Mouse (Mus musculus) frontal cortex, postnatal 10 days (tissue): Measurements from ENCODE around the gene Slfn9.
A peak's percentile ranks its signal among the peaks of the same experiment; 100 is the strongest.
"Not testable (repeated sequence)": the region's sequence is repeated elsewhere in the genome, so short reads cannot be mapped to it uniquely, and the experiment has no call there.

Source experiments
- DNase-seq, 2 experiments: peaks; one replicate each; pipeline ENCODE4 v3.0.0; 2022; ENCODE audit warnings: low spot score in 2 of 2, mixed read lengths in 1 of 2

Gene Slfn9

DNA sequence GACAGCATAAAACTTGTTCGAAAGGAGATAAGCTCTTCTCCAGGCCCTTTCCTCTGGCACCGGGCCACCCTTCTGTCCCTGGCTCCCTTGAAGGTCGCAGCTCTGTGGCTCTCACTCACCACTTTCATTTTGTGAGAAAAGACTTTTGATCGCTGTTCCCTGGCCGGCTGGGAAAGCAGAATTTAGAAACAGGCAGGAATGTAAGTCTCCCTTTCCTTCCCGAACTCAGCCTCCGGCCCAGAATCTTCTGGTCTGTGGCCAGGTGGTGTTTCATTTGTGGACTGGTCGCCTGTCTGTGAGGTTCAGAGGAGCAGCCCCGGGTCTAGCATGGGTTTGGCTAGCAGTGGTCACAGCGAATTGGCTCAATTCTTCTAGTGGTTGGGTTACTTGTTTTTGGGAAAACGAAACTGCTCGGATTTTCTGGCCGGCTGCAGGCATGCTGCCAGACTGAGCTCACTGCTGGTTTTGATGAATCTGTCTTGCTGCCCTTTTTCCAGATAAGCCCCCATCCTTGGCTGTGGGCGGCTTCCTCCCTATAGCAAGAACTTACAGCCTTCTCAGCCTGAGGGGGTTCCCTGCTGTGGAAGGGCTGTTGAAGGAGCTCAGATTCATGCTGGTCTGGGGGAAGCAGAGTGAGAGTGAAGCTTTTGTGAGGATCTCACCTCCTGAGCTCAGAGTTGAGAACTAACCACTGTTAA is at the start of gene Slfn9:
Gene Slfn9, minus strand, starts transcription at position 362 of the 698 bp plus-strand sequence.
- peak in 1 of 2 experiments; percentile 17 for DNase-seq

DNA sequence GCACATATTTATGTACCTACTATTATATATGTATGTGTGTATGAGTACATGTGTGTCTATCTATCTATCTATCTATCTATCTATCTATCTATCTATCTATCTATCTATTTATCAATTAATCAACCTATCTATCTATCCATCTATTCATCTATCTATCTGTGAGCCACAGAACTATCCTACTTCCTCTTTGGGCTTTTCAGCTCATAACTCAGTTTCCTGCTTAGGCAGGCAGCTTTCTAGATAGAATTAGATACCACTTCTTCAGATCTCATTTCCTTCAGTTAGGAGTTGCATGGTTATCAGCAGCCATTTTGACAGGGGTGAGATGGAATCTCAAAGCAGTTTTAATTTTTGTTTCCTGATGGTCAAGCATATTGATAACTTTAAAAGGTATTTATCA is 49.4 kb upstream of the Slfn9 start:
- DNase-seq: no peak

DNA sequence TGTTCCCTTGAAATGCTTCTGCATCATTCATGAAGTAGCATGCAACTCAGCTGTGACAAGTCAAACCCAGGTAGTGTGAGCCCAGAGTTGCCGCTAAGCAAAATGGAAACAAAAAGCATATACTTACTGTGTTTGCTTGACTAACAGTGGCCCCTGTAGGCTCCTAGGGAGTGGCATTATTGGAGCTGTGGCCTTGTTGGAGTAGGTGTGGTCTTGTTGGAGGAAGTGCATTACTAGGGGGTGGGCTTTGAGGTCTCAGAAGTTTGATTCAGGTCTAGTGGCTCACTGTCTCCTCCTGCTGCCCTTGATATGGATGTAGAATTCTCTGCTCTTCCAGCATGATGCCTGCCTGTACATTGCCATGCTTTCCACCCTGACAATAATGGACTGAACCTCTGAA is 48.7 kb upstream of the Slfn9 start:
- no peak for DNase-seq

DNA sequence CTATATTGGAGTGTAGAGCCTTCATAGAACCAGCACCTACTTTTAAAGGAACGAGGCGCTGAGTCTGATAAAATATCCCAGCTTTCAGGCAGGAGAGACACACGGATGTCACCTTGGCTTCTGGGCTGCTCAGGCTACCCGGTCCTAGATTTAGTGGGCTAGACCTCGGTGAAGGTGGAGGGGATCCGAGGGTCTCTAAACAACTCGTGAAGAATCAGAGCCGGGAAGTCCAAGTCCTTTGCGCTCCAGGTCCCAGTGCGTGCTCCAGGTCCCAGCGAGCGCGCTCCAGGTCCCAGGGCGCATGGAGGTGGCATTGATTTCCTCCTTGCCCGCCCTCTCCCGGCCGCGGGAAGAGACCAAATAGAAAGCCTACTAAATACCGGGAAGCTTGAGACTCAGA is 48.2 kb upstream of the Slfn9 start:
- DNase-seq: no peak

DNA sequence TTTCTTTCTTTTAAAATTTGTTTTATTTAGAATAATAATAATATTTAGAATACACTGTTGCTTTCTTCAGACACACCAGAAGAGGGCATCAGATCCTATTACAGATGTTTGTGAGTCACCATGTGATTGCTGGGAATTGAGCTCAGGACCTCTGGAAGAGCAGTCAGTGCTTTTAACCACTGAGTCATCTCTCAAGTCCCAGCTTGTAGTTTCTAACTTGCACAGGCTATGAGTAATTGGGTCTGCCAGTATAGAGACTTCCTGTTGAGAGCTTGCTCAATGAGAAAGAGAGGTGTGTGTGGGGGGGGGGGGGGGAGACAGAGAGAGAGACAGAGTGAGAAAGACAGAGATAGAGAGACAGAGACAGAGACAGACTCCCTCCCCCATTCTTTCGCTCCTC is 47.5 kb upstream of the Slfn9 start:
- DNase-seq: no peak

DNA sequence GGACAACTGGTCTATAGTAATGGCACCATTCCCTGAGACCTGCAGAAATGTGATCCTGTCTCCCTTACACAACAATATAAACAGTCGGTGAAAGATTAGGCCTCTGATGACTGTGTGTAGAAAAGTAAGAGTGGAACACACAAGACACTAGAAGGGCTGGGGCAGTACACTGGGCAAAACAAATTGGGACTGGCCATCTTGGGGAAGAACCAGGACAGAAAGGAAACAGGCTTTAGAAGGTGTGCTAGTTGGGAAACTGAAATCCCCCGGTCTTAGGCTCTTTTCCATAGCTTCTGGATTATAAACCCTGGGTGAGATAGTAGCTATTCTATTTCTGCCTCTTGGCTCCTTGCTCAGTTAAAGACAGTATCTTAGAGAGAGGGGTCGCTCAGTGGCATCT is 47.1 kb upstream of the Slfn9 start:
- DNase-seq: not testable (repeated sequence)

DNA sequence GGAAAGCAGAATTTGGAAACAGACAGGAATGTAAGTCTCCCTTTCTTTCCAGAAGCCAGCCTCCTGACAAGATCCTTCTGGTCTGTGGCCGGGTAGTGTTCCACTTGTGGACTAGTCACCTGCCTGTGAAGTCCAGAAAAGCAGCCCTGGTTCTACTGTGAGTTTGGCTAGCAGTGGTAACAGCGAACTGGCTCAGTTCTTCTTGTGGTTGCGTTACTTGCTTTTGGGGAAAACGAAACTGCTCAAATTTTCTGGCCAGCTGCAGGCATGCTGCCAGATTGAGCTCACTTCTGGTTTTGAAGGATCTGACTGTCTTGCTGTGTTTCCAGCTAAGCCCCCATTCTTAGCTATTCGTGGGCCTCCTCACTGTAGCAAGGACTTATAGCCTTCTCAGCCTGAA is 29.0 kb upstream of the Slfn9 start, which contains the start of gene Slfn8:
Gene Slfn8, minus strand, starts transcription at position 190 of the 400 bp plus-strand sequence.
- no peak for DNase-seq

DNA sequence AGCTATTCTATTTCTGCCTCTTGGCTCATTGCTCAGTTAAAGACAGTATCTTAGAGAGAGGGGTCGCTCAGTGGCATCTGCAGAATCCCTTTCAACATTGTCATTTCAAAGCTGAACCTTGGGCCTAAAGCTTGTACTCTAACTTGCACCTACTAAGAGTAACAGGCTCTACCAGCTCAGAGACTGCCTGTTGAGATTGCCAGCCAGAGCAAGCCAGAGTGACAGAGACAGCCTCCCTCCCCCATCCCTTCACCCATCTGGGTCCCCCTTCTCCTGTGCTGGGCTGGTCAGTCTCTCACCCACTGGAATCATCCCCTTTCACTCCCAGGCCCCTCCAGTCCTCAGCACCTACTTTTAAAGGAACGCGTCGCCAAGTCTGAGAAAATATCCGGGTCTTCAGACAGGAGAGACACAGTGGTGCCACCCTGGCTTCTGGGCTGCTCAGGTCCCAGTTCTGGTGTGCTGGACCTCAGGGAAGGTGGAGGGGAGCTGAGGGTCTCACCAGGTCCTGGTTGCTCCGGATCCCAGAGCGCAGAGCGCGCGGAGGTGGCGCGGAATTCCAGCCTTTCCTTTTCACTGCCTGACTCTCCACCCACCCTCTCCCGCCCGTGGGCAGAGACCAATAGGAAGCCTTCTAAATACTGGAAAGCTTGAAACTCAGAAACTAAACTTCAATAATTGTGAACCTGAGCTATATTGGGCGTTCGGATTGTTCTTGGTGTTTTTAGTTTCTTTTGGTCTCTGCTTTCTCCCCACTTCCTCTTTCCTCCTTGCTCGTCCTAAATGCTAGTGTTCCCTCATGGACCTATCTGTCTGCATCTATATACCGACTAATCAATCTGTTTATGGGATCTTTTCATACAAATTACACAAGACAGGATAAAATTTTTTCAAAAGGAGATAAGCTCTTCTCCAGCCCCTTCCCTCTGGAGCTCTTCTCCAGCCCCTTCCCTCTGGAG is 28.2 kb upstream of the Slfn9 start:
- not testable (repeated sequence) for DNase-seq

DNA sequence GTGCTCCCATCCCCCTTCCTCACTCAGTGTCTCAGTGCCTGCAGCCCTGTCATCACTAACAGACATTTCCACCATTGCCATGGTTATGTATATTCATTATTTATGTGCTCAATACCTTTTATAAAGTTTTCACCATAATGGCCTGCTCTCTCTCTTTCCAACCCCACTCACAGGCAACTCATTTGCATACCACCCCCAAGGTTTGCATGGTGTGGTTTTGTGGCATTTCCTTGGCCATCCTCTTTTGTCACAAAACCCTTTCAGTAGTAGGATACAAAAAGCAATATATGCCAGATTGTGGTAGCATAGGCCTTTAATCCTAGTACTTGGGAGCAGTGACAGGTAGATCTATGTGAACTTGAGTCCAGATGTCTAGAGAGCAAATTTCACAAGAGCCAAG is 24.5 kb upstream of the Slfn9 start:
- no peak for DNase-seq

DNA sequence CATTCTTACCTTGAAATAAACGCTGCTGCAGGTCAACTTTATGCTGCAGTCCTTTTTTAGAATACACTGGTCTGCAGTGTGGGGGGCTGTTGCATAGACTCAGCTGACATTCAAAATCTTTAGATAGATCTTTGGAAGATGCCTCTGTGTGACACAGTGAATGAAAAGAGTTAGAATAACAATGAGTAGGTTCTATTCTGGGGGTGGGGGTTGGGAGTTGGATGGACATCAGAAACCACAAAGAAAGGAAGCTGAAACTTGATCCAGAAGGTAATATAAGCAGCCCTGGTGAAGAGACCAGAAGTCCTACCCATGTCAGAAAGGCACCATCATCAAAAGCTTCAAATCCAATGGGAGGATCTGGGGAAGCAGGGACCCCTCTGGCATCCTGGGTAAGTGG is 21.7 kb upstream of the Slfn9 start:
- DNase-seq: no peak

DNA sequence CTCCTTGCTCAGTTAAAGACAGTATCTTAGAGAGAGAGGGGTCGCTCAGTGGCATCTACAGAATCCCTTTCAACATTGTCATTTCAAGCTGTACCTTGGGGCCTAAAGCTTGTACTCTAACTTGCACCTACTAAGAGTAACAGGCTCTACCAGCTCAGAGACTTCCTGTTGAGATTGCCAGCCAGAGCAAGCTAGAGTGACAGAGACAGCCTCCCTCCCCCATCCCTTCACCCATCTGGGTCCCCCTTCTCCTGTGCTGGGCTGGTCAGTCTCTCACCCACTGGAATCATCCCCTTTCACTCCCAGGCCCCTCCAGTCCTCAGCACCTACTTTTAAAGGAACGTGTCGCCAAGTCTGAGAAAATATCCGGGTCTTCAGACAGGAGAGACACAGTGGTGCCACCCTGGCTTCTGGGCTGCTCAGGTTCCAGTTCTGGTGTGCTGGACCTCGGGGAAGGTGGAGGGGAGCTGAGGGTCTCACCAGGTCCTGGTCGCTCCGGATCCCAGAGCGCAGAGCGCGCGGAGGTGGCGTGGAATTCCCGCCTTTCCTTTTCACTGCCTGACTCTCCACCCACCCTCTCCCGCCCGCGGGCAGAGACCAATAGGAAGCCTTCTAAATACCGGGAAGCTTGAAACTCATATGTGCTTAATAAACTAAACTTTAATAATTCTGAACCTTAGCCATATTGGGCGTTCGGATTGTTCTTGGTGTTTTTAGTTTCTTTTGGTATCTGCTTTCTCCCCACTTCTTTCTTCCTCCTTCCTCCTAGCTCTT is 831 bp downstream of the Slfn9 start:
- DNase-seq: not testable (repeated sequence)

DNA sequence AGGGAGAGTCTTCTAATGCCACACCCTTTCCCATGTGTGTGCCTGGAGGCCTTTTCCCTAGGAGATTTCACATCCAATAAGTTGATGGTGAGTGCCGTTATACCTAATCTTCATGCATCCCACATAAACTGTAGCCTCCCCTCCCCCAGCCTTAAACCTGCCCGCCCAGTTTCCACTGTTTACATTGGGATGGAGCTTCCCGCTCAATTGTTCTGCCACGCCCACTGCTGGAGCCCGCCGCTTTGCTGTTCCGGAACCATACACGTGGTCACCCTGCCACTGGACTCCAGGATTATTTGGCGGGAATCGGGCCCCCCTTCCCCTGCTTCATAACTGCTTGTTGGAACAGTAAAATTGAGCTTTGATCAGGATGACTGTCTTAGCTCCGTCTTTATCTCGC is 2.3 kb downstream of the Slfn9 start:
- no peak for DNase-seq

DNA sequence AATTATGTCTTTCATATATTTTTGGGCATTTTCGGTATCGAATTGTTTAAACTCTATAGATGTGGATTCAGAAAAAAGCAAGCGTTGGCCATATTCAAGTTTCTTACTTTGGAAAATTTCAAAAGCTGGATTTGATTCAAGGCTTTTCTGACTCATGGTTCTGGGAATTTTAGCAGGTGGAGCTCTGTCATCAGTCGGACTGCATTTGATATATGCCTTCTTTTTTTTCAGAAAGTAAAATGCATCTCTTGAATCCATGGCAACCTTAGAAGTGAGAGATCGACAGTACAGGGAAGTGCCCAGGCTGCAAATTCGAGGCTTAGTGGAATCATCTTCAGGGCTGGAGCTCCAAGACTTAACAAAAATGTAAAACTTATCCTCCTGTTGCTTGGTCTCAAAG is 4.0 kb downstream of the Slfn9 start:
- DNase-seq: no peak

DNA sequence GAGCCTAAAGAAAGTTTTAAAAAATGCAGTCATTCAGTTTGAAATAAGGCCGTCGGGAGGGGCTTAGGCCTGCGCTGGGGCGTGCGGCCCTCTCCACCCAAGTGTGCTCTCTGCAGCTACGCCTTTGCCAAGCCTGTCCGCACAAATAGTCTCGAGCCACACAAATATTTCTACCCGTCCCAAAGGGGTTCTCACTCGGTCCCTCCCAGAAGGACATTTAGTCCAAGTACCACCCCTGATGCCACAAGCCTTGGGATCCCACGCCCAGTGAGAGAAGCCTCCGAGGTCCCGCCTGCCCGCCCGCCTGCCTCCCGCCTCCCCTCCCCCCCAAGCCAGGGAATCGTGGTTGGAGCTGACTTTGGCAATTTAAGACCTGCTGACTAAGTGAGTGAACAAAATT is 8.4 kb downstream of the Slfn9 start:
- DNase-seq: no peak

DNA sequence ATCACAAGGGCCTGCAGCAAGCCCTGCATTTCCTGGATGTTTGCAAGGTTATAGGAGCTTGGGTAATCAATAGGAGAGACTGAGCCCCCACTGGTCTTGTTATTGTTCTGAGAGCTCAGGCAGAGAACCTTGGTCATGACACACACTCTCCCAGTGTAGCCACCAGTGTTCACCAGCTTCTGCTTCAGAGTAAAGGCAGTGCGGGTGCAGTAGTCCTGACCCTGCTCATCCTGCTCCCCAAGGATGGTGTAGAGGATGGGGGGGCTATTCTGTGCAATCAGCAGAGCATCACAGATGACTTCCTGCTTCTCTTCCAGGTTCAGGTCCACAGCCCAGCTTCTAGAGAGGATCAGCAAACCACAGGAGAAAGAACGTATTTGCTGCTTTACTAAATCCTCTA is 9.2 kb downstream of the Slfn9 start:
- DNase-seq: not testable (repeated sequence)

DNA sequence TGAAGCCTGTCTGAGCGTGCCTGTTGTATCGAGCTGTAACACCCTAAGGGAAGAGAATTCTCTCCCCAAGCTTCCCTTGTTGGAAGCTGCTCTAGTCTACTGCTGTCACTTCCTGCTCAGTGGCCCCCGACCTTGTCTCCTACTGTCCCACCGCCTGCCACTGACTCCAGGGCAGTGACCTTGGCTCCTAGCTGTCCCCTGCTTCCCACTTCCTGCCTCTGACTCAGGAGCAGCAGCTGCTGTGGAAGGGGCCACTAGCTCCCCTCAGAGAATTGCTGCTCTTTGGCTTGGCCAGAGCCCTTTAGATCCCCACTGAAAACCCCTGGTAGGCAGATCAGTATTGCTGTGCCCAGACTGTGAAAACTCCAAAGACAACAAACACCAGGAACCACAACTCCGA is 17.7 kb downstream of the Slfn9 start:
- DNase-seq: no peak

DNA sequence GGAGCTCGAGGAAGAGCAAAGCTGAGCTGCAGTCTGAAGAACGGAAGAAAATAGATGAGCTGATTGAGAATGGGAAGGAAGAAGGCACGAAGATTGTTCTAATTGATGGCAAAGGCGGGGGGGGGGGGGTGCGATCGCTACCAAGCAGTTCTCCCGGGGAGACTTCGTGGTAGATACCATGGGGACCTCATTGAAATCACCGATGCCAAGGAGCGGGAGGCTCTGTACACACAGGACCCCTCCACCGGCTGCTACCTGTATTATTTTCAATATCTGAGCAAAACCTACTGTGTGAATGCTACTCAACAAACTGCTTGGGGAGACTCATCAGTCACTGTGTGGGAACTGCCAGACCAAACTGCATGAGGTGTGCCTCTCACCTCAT is 20.0 kb downstream of the Slfn9 start:
- DNase-seq: no peak

DNA sequence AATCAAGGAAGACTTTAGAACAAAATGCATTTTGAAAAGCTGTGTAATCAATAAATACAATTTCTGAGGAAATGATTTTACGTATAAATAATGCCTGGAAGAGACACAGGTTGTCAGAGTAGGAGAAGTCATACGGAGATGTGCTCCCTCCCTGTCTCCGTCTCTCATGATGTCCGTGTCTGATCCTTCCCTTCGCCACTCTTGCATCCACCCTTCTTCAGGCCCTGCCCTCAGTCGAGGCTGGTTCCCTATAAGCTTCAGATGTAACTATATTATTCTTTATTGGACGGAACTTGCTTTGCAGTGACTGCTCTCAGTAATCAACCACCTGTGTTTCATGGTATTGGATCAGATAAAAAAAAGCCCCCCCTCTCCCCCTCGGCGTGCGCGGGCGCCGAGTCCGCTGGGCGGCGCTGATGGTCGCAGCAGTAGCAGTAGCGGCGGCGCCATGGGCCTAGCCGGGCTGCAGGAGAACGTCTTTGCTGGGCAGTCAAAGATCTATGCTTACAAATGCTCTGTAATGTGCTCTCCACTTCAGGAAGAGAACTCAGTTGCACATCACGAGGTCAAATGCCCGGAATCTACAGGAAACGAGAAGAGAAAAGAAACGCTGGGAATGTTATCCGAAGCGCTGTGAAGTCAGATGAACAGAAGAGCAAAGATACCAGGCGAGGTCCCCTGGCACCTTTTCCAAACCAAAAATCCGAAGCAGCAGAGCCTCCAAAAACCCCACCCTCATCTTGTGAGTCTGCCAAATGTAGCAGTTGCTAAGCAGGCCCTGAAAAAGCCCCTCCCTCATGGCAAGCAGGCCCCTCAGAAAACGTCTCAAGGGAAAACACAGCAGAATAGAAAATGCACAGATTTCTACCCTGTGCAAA is 20.7 kb downstream of the Slfn9 start:
- peak in 1 of 2 experiments; percentile 19 for DNase-seq

DNA sequence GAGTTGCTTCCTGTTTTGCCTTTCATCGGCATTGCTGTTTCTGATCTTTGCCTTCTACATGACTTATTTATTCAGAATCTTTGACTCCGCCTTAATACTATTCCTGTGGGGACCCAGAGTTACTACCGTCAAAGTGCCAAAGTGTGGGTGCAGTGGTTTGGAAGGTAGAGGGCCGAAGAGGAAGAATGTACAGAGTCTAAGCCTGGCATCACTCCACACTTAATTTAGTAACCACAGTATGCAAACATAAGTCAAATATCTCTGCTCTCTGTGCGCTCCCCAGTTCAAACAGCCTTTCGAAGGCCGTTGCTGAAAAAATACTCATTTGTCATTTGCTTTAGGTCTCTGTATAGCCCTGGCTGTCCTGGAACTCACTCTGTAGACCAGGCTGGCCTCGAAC is 29.4 kb downstream of the Slfn9 start:
- DNase-seq: no peak

DNA sequence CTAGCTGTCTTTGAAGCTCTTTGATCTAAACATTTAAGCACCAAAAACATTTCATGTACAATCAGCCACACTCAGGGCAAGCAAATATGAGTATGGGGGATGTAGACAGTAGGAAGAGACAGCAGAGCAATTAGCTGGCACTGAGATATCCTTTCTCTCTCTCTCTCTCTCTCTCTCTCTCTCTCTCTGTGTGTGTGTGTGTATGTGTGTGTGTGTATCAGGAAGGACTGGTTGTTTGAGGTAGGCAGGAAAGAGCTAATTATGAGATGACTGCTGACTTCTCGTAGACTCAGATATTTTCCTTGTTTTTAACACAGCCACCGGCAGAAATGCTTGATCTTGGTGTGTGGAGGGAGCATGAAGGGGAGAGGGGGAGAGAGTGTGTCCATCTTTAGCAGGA is 29.9 kb downstream of the Slfn9 start:
- DNase-seq: no peak

DNA sequence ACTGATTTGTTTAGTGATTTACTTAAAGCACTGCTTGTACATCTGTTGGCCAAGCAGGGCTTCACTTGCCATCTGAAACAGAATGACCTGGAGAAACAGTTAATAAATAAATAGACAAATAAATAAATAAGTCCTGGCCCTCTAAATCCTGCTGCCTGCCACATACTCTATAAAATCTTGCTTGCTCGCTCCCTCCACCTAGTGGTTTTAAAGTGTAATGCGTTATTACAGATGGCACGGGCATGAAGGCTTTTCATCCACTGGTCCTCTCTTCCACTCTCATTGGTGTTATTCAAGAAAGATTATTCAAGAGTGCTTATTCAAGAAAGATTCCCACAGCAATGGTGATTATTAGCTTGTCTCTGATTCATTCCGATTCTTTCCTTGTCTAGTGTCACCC is 32.0 kb downstream of the Slfn9 start:
- DNase-seq: peak in 1 of 2 experiments; percentile 10
